Mouse (Mus musculus): ENCODE measurements around the gene Cpsf6. TPM values are rescaled to one million over a fixed set of nuclear protein-coding genes. Genes with fewer than 3 reads are reported as not detected.

Gene Cpsf6
- polyA plus RNA-seq, 1 experiment, result 21.8 TPM

GRCm38 (mm10) chr10:117299901-117300520 lies 79.8 kb downstream of the Cpsf6 start:
- H3K4me3 ChIP-seq, result no peak overlapping the region
- no peaks in the 10 kb centered on the region for H3K79me2 ChIP-seq (ENCODE audit: control insufficient read depth, insufficient read depth)
- H3ac ChIP-seq (ENCODE audit: control insufficient read depth, insufficient read length), result no peak overlapping the region
- TF ChIP-seq CEBPB (IDR thresholded peaks at IDR 0.05; ENCODE audit: insufficient read depth, poor library complexity, severe bottlenecking) (no peak), POLR2AphosphoS2 (IDR thresholded peaks at IDR 0.05; ENCODE audit: insufficient read length, low read depth) (no peak), REST (IDR thresholded peaks at IDR 0.05; ENCODE audit: insufficient read depth, insufficient read length) (no peak), MYOG (IDR thresholded peaks at IDR 0.05; ENCODE audit: control insufficient read depth in 1 of 3, insufficient read depth in 1 of 3, insufficient read length in 2 of 3, low read depth in 2 of 3) (no peak), USF1 (IDR thresholded peaks at IDR 0.05; ENCODE audit: low read depth) (no peak), TCF12 (IDR thresholded peaks at IDR 0.05; ENCODE audit: insufficient read depth, poor library complexity, severe bottlenecking) (no peak), POLR2A (IDR thresholded peaks at IDR 0.05; ENCODE audit: insufficient read length, low read depth) (no peak), E2F4 (IDR thresholded peaks at IDR 0.05; ENCODE audit: insufficient read depth) (no peak), MYOD1 (IDR thresholded peaks at IDR 0.05; ENCODE audit: control insufficient read depth in 1 of 3, insufficient read length in 2 of 3, low read depth in 2 of 3) (no peak), SRF (IDR thresholded peaks at IDR 0.05; ENCODE audit: control insufficient read depth, insufficient read length, low read depth) (no peak), MAX (IDR thresholded peaks at IDR 0.05; ENCODE audit: low read depth) (no peak), TCF3 (IDR thresholded peaks at IDR 0.05; ENCODE audit: insufficient read length, low read depth) (no peak)
- H3K36me3 ChIP-seq (ENCODE audit: control insufficient read depth, insufficient read depth), result no peaks in the 10 kb centered on the region
- peaks cover 31% of the 10 kb centered on the region for H3K27me3 ChIP-seq (ENCODE audit: control insufficient read depth, insufficient read depth, insufficient read length)
- H3K4me2 ChIP-seq (ENCODE audit: low read depth), result no peak overlapping the region

DNA sequence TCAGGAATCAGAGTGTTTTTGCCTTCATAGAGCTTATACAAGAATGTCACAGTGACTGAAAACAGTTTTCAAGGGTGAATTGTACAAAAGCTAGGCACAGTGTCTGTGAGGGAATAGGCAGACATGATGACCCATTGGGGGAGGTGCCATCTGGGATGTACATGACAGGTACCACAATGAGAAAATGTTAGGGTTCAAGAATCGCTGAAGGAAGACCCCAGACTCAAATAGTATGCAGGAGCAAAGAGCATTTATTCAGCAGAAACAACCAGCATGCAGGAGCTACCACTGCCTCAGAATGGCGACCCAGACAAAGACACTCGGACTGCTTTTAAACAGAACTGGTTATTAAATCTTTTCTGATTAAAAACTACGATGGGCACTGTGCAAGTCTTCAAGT lies 80.7 kb downstream of the Cpsf6 start:
- H3ac ChIP-seq (ENCODE audit: control insufficient read depth, insufficient read length), result no peak overlapping the region
- H3K4me2 ChIP-seq (ENCODE audit: low read depth), result no peak overlapping the region
- no peaks in the 10 kb centered on the region for H3K36me3 ChIP-seq (ENCODE audit: control insufficient read depth, insufficient read depth)
- H3K79me2 ChIP-seq (ENCODE audit: control insufficient read depth, insufficient read depth), result no peaks in the 10 kb centered on the region
- TF ChIP-seq MYOD1 (IDR thresholded peaks at IDR 0.05; ENCODE audit: control insufficient read depth in 1 of 3, insufficient read length in 2 of 3, low read depth in 2 of 3) (no peak), MYOG (IDR thresholded peaks at IDR 0.05; ENCODE audit: control insufficient read depth in 1 of 3, insufficient read depth in 1 of 3, insufficient read length in 2 of 3, low read depth in 2 of 3) (no peak), USF1 (IDR thresholded peaks at IDR 0.05; ENCODE audit: low read depth) (no peak), TCF3 (IDR thresholded peaks at IDR 0.05; ENCODE audit: insufficient read length, low read depth) (no peak), TCF12 (IDR thresholded peaks at IDR 0.05; ENCODE audit: insufficient read depth, poor library complexity, severe bottlenecking) (no peak), E2F4 (IDR thresholded peaks at IDR 0.05; ENCODE audit: insufficient read depth) (no peak), POLR2AphosphoS2 (IDR thresholded peaks at IDR 0.05; ENCODE audit: insufficient read length, low read depth) (no peak), SRF (IDR thresholded peaks at IDR 0.05; ENCODE audit: control insufficient read depth, insufficient read length, low read depth) (no peak), REST (IDR thresholded peaks at IDR 0.05; ENCODE audit: insufficient read depth, insufficient read length) (no peak)
- no peak overlapping the region for H3K4me3 ChIP-seq
- H3K27me3 ChIP-seq (ENCODE audit: control insufficient read depth, insufficient read depth, insufficient read length), result peaks cover 31% of the 10 kb centered on the region

- H3ac ChIP-seq (ENCODE audit: control insufficient read depth, insufficient read length), result no peak overlapping the region
- TF ChIP-seq MYOD1 (IDR thresholded peaks at IDR 0.05; ENCODE audit: control insufficient read depth in 1 of 3, insufficient read length in 2 of 3, low read depth in 2 of 3) (no peak), E2F4 (IDR thresholded peaks at IDR 0.05; ENCODE audit: insufficient read depth) (no peak), MYOG (IDR thresholded peaks at IDR 0.05; ENCODE audit: control insufficient read depth in 1 of 3, insufficient read depth in 1 of 3, insufficient read length in 2 of 3, low read depth in 2 of 3) (no peak), POLR2AphosphoS2 (IDR thresholded peaks at IDR 0.05; ENCODE audit: insufficient read length, low read depth) (no peak), TCF3 (IDR thresholded peaks at IDR 0.05; ENCODE audit: insufficient read length, low read depth) (no peak), SRF (IDR thresholded peaks at IDR 0.05; ENCODE audit: control insufficient read depth, insufficient read length, low read depth) (no peak), REST (IDR thresholded peaks at IDR 0.05; ENCODE audit: insufficient read depth, insufficient read length) (no peak), CEBPB (IDR thresholded peaks at IDR 0.05; ENCODE audit: insufficient read depth, poor library complexity, severe bottlenecking) (no peak), TCF12 (IDR thresholded peaks at IDR 0.05; ENCODE audit: insufficient read depth, poor library complexity, severe bottlenecking) (no peak), USF1 (IDR thresholded peaks at IDR 0.05; ENCODE audit: low read depth) (no peak), MAX (IDR thresholded peaks at IDR 0.05; ENCODE audit: low read depth) (no peak), POLR2A (IDR thresholded peaks at IDR 0.05; ENCODE audit: insufficient read length, low read depth) (no peak)
- no peak overlapping the region for H3K4me3 ChIP-seq
- no peaks in the 10 kb centered on the region for H3K36me3 ChIP-seq (ENCODE audit: control insufficient read depth, insufficient read depth)
- no peak overlapping the region for H3K4me2 ChIP-seq (ENCODE audit: low read depth)
- no peaks in the 10 kb centered on the region for H3K79me2 ChIP-seq (ENCODE audit: control insufficient read depth, insufficient read depth)
- peaks cover 36% of the 10 kb centered on the region for H3K27me3 ChIP-seq (ENCODE audit: control insufficient read depth, insufficient read depth, insufficient read length)
Measured at GRCm38 (mm10) chr10:117298336-117298735, 81.5 kb downstream of the Cpsf6 start.

Other genes with a start within 250 kb of the Cpsf6 start
- 6.6 TPM for gene Frs2, start 231.5 kb downstream of the Cpsf6 start, polyA plus RNA-seq (2012; fragmentation: generic; extraction: Trizol)
- gene Yeats4, start 155.5 kb downstream of the Cpsf6 start, polyA plus RNA-seq (2012; fragmentation: generic; extraction: Trizol), result 27.8 TPM
- not detected for gene 9530003J23Rik, start 141.3 kb downstream of the Cpsf6 start, polyA plus RNA-seq (2012; fragmentation: generic; extraction: Trizol)
- 0.08 TPM for gene Lyz2, start 97.7 kb downstream of the Cpsf6 start, polyA plus RNA-seq (2012; fragmentation: generic; extraction: Trizol)
- not detected for gene Lyz1, start 87.1 kb downstream of the Cpsf6 start, polyA plus RNA-seq (2012; fragmentation: generic; extraction: Trizol)
- 0.07 TPM for gene Cpm, start 249.5 kb upstream of the Cpsf6 start, polyA plus RNA-seq (2012; fragmentation: generic; extraction: Trizol)

All from myocyte (in vitro differentiated cells).